Mouse (Mus musculus) telencephalon, adult 2 months (tissue): ENCODE results near the gene Limd1.
"Not testable (repeated sequence)": the region's sequence is repeated elsewhere in the genome, so short reads cannot be mapped to it uniquely, and the experiment has no call there.

Experiments used
- DNase-seq: peaks from one replicate; pipeline ENCODE4 v3.0.0-alpha.2; 2011; ENCODE audit warnings: low read depth, low spot score

Limd1 gene

DNA sequence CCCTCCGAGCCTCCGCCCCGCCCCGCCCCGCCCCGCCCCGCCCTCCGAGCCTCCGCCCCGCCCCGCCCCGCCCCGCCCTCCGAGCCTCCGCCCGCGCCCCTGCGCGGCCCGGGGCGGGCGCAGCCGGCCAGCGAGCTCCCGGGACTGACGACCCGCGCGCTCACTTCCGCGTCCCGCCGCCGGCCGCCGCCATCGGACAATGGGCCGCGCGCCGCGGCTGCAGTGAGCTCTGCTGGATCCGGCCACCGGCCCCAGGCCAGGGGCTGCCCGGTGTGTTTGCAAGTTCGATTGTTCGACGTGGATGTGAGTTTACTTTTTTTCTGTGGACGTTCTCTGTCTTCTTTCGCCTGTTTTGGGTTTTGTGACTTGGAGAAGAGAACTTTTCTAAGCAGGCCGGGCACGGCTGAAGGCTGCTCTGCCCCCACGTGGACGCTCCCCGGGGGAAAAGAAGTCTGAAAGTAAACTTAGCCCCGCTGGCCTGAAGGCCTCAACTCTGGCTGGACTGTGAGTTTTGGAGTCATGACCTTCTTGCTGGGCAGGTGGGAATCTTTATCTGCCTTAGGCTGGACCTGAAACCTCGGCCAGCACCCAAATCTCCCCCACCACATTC lies at the start of gene Limd1:
TSS of gene Limd1 (plus strand) at position 121 of the 610 bp plus-strand sequence.
- DNase-seq = no peak

DNA sequence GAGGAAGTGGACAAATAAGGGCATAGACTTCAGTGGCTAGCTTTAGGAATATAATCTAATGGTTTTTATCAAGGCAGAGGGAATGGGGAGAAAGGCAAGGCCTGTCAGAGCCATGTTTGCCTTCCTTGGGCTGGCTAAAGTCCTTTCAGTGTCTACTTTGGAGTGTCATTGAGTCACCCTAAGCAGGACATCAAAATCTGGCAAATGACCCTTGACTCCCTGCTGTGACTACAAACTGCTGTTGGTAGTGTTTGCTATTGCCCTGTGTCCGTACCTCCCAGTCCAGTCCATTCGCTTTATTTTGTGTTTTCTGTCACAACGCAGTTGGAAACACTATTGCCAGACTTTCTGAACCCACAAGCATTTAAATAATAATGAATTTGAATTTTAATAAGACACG lies 48.6 kb upstream of the Limd1 start:
- DNase-seq = no peak

DNA sequence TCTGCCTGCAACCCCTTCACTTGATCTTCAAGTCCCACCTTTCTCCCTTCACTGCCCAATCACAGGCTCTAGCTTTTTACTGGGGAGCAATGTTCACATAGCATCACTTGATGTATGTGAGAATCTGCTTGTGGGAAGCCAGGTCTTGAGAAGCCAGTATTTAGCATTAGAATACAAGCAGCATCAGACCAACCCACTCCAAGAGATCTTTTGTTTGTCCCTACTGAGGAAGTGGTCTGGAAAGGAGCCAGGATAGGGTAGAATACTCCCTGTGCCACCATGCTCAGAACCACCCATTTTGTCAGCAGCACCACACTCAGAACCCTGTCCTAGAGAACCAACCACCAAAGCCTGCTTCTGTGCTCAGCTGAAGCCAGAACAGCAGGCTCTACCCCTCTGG lies 47.5 kb upstream of the Limd1 start:
- DNase-seq = no peak

DNA sequence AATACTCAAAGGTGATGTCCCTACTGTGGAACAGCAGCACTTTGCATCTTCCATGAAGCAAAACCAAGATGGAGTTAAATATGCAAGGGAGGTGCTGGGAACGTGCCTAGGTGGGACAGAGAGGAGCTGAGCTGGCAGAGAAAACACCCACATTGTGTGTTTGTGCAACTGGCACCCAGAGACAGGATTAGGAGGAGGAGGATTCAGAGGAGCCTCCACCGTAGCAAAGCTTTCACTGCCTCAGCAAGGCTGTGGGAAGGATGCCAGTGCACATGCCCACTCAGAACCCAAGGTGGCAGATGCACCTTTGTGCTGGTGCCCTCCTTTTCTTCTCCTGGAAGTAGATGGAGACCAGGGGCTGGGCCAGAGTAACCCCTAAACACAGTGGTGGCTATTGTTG lies 40.3 kb upstream of the Limd1 start:
- peak; percentile 61 for DNase-seq

DNA sequence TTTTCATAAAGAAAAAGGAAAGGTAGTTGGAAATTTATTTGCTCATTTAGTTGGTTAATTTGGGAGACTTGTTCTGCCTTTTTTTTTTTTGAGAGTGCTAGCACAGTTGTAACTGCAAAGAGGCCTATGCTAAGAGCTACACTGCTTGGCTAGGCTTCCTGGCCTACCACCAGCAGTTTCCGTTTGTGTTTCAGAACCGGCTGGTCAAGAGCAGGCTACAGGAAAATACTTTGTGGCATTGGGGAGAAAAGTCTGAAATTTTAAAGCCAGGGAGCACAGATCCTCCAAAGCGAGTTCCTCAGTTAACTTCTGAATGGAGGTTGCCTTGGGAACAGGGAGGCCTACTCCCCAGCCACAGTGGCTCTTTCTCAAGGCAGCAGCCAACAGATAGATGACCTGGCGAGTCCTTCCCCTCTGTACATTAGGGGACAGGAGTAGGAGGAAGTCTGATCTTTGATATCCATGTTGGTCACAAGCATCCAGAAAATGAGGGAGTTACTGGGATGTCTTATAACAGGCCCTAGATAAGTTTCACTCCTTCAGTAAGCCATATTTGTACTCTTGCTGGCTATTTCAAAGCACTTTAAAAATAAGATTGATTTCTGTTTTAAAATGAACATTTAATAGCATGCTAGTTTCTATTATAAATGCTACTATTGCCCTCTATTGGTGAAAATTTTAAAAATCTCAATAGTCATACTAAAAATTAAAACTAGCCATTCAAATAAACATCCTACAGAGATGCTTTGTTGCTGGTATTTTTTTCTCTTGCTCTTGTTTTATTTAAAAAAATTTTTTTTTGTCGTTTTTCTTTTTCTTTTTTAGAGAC lies 38.1 kb upstream of the Limd1 start:
- no peak for DNase-seq

DNA sequence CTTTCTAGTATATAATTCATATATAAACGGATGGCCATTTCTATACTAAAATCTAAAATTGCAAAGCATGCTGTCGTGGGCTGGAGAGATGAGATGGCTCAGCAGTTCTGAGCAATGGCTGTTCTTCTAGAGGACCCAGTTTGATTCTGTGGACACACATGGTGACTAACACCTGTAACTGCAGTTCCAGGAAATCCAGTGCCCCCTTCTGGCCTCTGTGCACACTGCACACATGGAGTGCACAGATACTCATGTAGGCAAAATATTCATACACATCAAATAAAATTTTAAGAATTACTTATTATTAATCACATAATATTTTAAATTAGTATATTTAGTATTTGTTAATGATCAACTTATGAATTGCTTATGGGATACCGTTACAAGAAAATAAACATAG lies 31.4 kb upstream of the Limd1 start:
- not testable (repeated sequence) for DNase-seq

DNA sequence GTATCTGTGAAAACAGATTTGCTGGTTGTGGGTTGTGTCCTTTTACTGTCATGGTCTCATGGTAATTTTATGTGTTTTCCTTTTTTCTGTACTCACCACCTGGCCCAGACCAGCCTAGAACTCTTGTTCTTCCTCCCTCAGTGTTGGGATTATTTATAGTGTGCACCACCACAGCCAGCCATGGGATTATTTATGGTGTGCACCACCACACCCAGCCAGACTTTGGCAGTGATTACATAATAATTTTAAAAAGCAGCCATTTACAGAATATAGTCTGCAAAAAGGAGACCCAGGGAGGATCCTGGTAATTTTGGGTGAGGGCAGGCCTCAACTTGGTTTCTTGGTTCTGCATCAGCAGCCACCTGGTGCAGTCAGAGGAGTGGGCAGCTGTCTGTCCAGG lies 29.9 kb upstream of the Limd1 start:
- no peak for DNase-seq

DNA sequence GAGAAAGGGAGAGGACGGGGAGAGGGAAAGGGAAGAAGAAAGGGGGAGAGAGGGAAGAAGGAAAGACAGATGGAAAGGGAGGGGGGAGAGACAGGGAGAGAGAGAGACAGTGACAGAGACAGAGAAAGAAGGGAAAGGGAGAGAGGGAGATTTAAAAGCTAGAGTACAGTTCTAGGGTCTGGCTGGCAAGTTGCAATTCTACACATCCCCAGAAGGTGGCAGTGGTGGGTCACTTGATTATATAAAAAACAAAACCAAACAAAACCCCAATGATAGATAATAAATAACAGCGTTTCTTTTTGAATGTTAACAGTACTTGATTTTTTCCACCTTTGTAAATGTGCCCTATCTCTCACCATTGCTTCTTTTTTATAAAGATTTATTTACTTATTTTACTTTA lies 28.3 kb upstream of the Limd1 start:
- DNase-seq = no peak

DNA sequence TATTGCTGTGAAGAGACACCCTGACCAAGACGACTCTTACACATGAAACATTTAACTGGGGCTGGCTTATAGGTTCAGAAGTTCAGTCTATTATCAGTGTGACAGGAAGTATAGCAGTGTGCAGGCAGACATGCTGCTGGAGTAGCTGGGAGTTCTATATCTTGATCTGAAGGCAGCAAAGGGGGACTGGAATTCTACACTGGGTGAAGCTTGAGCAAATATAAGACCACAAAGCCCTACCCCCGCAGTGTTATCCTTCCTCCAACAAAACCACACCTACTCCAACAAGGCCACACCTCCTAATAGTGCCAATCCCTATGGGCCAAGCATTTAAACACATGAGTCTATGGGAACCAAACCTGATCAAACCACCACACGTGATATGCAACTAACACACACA lies 26.7 kb upstream of the Limd1 start:
- DNase-seq = no peak

DNA sequence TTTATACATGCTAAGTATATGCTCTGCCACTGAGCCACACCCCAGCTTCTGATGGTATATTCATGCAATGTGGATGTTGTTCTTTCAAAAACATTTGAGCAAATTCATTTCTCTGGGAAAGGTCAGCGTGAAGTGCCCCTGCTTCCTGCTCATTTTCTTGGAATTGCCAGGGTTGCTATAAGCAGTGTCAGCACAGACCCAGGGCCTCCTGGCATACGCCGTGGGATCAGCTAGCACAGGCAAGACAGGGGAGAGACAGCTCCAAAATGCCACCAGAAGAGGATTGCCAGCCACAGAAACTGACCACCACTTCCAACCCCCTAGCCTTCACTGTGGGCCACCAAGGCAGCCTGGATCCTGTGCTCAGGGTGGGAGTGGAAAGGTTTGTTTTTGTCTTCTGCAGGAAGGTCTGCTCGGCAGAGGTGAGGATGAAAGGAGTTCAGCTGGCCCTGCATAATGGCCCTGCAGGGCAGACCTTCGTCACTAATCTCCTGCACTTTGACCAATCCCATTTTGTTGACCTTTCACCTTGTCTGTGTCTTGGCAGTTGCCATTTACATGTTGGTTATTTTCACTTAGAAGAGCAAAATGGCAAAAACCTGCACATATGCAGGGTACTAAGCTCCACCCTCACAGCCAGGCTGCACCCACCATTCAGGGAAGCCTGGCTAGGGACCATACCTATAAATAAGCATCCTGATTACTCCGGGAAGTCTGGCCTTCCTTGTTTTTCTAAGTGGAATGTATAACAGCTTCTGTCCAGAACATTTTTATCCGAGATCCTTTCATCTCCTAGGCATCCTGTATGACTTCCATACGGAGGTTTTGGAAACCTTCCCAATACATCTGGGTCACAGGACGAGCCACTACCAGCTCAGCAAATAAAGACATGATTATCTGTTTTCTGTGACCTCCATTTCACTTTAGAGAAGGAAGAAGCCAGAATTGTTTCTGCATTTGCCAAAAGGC lies 21.6 kb upstream of the Limd1 start:
- no peak for DNase-seq

DNA sequence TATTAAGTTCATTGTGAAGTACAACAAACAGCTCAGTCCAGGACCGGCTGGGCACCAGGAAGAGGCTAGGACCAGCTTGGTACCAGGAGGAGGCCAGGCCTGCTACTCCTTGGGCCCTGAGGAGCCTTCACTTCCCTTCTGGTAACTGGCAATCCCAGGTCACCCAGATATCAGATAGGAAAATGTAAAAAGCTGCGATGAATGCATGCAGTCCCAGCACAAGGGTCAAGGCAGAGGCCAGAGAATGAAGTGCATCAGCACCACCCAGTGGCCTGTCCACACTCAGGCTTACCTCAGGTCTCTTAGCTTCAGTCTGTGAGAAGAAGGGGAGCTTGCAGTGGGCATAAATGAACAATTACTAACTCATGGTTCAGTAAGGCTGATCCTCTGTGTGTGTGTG lies 20.9 kb upstream of the Limd1 start:
- no peak for DNase-seq

DNA sequence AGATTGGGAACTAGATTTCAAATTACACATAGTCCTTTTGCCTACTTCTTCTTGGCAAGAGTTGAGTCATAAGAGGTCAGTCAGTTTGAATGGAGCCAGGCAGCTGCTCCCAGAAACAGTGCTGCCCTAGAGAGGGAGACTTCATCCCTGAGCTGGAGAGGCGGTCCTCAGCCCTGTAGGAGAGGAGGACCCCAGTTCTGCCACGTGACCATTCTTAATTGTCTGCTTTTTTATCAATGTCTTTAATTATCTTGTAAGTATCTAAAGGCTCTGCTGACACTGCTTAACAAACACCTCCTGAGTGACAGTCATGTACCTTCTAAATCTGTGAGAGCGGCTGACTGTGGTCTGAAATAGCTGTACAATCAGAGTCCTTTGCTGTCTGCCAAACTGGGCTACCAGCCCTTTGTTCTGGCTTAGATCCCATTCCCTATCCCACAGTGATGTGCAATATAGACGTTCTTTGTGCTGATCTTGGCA lies 11.3 kb upstream of the Limd1 start:
- peak; percentile 55 for DNase-seq

DNA sequence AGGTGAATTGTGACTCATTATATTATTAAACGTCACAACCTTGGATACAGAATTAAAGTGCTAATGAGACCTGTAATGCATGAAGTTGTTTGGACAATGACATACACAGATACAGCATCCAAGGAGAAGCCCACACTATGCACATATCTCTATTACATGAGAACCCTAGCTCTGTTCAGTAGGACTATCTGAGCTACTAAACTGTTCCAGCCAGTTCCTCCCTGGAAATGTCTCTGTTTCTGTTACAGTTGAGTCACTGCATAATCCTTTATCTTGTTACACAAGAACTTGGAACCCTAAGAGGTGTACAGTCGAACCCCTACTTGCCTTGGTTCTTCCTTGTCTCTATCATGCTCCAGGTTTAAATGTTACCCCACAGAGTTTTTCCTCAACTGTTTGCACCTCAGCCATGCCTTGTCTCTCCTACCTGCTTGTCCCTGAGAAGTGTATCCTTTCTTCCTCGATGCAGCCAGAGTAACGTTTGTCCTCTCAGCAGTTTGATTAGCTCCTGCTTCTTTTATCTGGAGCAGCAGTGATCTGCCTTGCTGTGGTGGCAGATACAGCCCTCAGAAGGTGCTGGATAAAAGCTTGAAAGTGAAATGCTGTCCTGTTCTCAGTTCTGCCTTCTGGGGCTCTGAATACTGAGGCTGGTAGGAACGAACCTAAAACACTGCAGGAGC lies 10.0 kb upstream of the Limd1 start:
- no peak for DNase-seq

DNA sequence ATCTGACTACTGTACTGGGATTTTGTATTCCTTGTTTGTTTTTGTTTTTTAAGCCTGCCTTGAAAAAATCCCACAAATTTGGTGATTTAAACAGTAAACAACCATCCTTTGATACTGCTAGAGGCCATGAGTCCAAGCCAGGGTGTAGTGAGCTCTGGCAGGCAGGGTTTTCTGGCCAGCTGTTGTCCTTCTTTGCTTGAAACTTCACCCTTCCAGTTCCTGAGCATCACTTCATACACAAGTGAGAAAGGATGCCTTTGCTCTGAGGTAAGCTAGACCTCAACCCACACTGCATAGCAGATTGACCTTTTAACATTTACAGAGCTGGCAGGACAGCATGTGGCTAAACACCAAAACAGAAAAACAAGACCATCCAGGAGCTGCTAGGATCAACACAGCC lies 9.4 kb upstream of the Limd1 start:
- DNase-seq = no peak

DNA sequence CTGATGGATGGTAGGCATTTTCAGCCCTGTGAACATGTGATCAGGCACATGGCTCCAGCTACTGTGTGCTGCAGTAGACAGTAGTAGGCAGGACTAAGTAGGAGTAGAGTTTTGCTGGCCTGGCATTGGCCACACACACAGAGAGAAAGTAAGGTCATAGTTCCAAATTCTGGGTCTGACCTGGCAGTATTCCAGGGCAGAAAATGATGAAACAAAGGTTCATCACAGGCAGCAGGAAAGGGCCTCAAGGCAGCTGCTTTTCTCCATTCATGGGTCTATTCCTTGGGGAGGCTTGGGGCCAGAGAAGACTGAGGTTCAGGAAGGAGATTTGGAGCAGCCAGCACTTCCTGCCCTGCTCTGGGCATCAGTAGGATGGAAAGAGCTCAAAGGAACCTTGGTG lies 5.1 kb upstream of the Limd1 start:
- no peak for DNase-seq

DNA sequence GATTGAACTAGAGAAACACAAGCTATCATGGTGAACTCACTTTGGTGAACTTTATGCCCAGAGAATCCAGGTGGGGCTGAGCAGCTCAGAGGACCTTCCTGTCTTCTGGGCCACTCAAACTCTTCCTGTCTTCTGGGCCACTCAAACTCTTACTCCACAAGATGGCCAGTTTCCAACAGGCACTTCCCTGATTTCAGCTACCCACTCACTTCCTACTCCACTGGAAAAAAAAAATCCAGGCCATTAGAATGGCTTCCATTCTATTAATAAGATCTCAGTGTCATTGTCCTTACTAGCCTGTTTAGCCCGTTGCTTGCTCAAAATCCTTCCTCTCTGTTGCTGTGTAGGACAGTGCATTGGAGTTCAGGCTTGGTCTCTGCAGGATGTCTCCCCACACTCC lies 2.9 kb upstream of the Limd1 start:
- no peak for DNase-seq

DNA sequence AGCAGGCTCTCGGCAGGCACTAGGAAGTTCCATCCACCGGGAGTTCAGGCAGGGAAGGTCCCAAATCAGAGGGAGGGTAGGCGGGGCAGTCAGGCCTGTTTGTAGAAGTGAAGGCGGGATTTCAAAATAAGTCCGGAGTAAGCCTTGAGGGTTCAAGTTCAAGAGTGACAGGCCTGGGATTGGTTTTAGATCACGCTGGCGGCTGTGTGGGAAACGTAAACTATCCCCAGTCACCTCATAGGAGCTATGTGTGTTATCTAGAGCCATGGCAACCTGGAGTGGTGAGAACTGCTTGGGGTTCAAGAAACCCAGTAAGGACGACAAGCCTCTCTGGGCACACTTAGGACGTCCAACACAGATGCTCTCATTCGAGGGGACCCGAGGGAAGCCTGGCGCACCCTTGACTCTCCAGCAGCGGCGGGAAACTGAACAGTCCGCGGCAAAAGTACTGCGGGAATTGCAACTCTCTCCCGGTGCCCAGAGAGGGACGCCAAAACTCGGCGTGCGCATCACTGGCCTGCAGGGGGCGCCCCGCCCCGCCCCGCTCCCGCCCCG lies 398 bp upstream of the Limd1 start:
- no peak for DNase-seq

DNA sequence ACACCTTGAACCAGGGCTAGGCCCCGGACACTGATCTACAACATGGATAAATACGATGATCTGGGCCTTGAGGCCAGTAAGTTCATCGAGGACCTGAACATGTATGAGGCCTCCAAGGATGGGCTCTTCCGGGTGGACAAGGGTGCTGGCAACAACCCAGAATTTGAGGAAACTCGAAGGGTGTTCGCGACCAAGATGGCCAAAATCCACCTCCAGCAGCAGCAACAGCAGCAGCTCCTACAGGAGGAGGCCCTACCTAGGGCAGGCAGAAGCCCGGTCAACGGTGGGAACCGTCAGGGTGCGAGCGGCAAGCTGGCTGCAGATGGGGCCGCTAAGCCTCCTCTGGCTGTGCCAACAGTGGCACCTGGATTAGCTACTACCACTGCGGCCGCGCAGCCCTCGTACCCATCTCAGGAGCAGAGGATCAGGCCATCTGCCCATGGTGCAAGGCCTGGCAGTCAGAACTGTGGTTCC lies 727 bp downstream of the Limd1 start:
- no peak for DNase-seq

DNA sequence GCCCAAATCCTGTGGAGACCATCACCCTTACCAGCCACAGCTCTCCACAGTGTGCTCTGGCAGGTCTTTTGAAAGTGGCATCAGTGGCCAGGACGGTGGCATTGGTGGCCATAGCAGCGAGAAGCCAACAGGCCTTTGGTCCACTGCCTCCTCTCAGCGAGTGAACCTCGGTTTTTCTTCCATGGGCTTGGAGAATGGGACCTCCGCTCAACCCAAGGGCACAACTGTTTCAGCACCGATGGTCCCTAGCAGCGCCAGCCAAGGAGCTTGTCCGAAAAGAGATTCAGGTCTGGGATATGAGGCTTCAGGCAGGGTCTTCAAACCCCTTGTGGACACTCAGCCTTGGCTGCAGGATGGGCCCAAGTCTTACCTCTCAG lies 1.4 kb downstream of the Limd1 start:
- DNase-seq = no peak

DNA sequence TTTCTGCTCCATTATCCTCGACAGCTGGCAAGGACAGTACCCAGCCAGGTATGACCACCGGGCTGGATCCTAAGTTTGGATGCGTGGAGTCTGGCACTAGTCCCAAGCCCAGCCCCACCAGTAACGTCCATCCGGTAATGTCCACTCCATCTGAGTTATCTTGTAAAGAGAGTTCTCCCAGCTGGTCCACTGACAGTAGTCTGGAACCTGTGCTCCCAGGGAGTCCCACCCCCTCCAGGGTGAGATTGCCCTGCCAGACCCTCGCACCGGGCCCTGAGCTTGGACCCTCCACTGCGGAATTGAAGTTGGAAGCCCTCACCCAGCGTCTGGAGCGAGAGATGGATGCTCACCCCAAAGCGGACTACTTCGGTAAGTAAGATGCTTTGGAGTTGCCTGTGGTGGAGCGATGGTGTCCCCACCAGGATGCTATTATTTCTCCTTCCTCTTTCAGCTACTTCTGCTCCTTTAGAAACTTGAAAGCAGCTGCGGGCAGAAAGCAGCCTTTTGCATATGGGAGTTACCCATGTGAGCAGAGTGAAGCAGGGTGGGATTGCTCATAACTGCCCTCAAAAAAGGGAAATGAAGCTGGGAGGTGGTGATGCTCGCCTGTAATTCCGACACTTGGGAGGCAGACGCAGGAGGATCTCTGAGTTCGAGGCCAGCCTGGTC lies 1.9 kb downstream of the Limd1 start:
- no peak for DNase-seq

DNA sequence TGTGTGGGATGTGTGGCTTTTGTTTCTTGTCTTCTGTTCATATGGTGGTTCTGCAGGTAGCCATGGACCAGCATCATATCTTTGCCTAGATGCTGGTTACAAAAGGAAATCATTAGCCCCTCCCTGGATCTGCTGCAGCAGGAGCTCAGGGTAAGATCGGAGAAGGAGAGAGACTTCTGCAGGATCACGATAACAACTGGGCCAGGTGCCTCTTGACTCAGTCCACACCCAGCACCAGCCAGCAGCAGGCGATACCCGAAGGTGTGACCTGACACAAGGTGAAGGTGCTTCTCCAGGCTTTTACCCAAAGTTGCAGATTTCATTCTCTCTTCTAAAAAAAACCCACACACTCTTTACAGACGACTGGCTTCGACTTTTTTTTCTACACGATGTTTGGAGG lies 2.6 kb downstream of the Limd1 start:
- no peak for DNase-seq
